Mouse (Mus musculus) lung, postnatal 25 days (tissue): ENCODE data around the gene Nav1.
"Not testable (repeated sequence)": the region's sequence is repeated elsewhere in the genome, so short reads cannot be mapped to it uniquely, and the experiment has no call there.

Experiments
- DNase-seq: peaks from one replicate; pipeline ENCODE4 v3.0.0; 2022; ENCODE audit warnings: low spot score

Nav1 gene

GRCm38 (mm10) chr1:135485179-135485578 is 121.9 kb downstream of the Nav1 start:
- DNase-seq = no peak

DNA sequence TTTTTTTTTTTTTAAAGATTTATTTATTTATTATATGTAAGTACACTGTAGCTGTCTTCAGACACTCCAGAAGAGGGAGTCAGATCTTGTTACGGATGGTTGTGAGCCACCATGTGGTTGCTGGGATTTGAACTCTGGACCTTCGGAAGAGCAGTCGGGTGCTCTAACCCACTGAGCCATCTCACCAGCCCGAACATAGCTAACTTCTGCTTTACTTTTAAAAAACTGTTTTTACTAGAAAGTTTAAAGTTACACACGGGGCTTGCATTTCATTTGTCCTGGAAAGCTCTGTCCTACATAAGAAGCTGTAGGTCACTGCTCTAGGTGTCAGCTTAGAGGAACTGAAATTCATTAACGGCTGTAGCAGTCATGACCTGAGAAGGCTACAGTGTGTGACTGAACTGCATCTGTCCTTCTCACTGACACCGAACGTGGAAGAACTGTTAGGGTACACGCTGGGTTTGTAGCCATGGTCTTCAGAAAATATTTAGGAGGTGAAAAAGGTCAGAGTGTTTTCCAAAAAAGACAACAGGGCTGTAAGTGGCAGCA is 122.5 kb downstream of the Nav1 start:
- DNase-seq = not testable (repeated sequence)

- no peak for DNase-seq
Measured at GRCm38 (mm10) chr1:135483971-135484370, 123.1 kb downstream of the Nav1 start.

- no peak for DNase-seq
Measured at GRCm38 (mm10) chr1:135482666-135483065, 124.4 kb downstream of the Nav1 start.

DNA sequence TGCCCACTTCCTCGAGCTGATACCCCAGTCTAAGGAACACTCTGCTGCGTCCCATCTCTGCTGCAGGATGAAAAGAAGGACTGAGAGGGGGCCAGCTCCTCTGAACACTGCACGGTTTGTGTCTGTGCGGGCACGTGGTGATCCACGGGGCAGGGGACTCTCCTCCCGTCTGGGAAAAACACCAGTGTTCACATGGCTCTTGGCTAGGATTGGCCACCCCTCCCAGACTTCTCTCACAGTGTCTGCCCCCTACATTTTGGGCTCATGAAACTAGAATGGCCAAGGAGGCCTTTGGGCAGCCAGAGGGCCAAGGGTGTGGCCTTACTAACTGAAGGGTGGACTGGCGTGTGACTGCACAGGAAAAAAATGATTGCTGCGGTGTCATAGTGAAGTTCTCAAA is 125.4 kb downstream of the Nav1 start:
- no peak for DNase-seq

DNA sequence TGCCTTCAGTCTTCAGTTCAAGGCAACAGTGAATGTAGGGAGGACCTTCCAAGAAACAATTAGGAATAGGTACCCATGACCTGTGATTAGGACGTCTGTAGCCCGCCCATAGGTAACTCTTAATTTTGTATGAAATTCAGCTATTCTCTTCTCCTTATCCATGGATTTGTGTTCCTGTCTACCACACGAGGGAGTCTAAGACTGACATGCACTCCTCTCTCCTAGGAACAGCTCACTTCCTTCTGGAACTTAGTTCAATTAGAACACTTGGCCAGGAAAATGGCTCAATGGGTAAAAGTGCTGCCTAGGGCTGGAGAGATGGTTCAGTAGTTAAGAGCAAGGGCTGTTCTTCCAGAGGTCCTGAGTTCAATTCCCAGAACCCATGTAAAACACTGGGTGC is 126.3 kb downstream of the Nav1 start:
- DNase-seq = no peak

- no peak for DNase-seq
Measured at GRCm38 (mm10) chr1:135475571-135475895, 131.6 kb downstream of the Nav1 start.

GRCm38 (mm10) chr1:135474861-135475570 is 132.1 kb downstream of the Nav1 start:
- DNase-seq = no peak

DNA sequence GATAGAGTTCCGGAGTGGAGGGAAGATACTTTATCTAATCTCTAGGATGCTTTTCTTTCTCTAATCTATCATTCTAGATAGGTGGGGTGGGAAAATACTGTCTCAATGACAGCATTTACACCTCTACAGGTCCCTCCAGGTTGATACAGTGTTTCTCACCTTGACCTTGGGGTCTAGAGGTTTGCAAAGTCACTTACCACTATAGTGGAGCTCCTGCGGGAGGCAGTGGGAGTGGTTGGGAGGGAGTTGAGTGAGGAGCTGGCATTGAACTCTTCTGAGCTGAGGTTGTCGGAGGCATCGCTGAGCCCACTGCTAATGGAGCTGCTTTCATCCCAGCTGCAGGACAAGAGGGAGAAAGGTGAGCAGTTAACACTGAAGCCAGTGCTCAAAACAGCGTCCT is 134.6 kb downstream of the Nav1 start:
- no peak for DNase-seq

DNA sequence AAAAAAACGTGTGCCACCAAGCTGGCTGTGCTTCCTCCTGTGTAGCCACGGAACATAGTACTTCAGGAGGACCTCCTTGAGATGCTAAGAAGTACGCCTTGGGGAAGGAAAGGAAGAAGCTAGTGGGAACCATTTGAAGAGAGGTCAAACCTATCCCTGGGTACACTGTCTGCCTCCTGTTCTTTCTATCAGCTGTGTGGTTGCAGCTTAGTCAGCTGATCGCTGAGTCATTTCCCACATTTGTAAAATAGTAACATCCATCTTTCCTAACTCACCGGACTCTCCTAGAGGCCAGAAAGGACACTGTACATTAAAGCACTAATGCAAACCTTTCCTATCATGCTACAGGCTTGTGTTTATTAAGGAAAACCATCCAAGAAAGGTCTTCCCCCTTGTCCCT is 135.4 kb downstream of the Nav1 start:
- no peak for DNase-seq

DNA sequence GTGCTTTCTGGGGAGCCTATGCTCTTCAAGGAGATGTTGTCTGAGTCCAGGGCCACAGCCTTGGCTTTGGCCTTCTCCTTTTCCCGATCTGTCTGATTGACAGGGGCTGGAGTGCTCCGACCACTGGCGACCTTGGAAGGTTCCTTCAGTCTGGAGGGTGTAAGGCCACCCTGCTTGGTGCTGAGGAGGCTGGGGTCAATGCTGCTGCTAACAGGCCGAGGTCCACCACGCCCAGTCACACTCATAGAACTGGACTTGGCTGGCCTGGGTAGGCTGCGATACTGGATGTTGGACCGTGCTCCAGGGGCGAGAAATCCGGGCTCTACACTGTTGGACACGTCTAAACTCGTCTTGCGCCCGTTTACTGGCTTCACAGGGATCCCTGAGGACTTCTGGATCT is 136.5 kb downstream of the Nav1 start:
- no peak for DNase-seq

DNA sequence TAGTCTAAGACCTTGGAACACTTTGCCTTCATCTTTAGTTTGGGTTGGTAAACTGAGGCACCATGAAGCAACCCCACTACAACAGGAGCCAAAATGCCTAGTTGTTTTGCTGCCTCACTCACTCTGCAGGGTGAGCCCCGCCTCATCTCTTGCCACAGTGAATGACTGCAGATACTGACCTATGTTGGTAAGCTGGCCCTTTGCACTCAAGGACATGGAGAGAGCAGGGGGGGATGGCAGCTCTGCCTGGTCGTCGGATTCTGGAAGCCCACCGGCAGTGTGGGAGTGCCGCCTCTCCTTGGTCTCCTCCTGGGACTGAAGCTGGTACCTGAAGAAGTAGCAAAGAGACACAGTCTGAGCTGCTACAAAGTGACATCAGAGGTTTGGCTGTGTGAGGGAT is 139.6 kb downstream of the Nav1 start:
- no peak for DNase-seq

GRCm38 (mm10) chr1:135466935-135467334 is 140.2 kb downstream of the Nav1 start:
- DNase-seq = peak; percentile 14

DNA sequence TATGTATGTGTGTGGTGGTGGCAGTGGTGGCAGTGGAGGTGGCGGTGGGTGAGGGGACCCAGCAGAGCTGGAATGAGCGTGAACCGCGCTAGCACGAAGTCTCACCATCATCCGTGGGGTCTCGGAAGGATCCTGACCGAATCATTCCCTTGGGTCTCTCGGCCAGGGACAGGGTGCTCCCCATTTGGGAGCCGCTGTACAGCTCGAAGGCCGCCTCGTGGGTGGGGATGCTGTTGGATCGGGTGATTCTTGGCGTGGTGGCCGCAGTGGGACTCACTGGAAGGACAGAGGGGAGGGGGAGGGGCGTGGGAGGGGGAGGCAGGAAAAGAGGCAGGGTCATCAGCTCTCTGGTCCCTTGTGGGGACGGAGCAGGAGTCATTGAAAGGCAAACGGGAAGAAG is 141.4 kb downstream of the Nav1 start:
- no peak for DNase-seq

DNA sequence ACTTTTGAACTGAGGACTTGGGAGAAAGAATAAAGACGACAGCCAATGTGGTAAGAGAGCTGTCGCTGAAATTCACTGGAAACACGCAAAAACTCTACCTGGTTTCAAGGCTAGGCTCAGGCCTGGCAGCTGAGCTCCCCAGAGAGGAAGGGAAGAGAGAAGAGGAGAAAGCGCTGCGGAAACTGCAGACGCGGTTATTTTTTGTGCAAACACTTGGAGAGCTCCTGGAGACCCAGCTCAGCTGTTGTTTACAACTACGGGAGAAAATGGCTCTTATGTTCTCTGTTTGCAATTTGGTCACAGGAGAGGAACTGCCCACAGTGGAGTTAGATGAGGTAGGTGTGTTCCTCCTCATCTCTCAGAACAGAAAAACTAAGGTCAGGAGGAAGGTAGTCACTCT is 144.4 kb downstream of the Nav1 start:
- DNase-seq = no peak

GRCm38 (mm10) chr1:135462304-135462703 is 144.8 kb downstream of the Nav1 start:
- peak; percentile 33 for DNase-seq

DNA sequence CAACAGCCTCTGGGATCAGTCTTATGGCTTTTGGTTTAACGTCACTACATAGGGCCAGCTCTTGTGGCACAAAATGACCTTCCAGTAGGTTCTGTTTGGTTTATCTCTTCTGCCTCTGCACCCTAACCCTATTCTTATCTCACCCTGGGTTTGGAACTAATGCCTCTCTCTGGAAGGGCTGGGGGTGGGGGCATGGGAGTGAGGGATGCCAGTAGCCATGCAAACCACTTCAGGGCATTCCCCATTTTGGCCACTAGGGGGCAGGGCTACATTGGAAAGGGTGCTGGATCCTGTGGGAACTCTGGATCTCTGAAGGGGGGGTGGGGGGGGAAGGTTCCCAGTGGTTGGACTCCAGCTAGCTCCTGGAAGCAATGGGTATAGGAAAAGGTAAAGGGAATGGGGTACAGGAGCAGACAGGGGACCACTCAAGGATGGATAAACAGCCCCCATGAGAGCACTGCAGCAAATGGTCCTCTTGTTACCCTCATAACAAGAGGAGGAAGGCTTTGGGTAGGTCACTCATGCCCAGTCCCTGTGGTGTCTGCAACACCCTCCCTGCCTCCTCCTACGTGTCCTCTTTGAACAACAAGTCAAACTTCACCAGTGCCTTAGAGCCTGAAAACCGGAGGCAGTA is 145.9 kb downstream of the Nav1 start:
- DNase-seq = peak; percentile 70

- DNase-seq = no peak
Measured at GRCm38 (mm10) chr1:135460521-135460920, 146.6 kb downstream of the Nav1 start.

GRCm38 (mm10) chr1:135457860-135458259 is 149.2 kb downstream of the Nav1 start:
- no peak for DNase-seq

DNA sequence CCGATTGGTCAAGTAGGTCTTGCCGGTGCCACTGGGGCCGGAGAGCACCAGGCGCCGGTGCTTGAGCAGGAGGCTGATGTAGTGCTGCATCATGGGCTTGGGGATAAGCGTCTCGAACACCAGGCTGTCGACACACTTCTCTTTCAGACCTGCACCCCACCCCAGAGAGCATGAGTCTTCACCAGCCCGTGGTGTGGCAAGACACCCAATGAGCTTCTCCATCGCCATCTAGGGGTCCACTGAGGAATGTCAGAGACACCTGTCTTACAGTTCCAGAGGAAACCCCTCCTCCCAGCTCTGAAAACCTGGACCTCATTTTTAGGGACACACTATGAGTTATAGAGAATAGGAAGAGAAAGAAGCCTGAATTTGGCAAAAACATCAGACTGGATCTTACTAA is 154.8 kb downstream of the Nav1 start:
- DNase-seq = no peak

GRCm38 (mm10) chr1:135451419-135451818 is 155.7 kb downstream of the Nav1 start:
- DNase-seq = no peak

DNA sequence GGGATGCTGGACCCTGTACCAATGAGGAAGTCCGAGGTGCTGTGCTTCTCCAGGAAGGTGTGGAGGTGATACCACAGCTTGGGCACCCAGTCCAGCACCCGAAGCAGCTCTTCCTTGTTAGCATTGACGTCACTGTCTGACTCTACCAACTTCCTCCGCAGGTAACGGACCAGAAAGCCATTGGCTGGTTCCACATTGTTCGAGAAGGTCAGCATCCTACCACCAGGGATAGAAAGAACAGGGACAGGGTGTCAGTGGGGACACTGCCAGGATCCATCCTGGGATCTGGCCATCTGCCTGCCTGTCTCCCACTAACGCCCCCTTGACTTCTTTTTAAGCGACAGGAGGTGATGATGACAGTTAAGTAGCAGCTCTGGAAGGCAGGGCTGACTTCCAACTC is 157.2 kb downstream of the Nav1 start:
- DNase-seq = no peak

DNA sequence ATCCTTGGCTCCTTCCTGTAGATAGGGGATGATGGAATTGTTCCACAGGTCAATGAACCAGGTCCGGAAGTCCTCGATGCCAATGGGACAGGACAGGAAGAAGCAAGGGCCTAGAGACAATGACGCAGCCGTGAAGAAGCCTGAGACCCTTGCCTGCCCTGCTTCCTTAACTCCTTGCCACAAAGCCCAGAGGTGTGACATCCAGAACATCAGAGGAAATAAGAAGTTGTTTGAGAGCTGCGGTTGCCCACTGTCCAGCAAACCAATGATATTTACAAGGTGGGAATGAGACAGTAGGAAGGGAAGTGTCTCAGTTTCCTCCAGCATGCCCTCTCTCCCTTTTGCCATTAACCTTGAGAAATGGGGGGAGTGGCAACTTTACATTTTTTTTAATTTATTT is 158.2 kb downstream of the Nav1 start:
- no peak for DNase-seq

DNA sequence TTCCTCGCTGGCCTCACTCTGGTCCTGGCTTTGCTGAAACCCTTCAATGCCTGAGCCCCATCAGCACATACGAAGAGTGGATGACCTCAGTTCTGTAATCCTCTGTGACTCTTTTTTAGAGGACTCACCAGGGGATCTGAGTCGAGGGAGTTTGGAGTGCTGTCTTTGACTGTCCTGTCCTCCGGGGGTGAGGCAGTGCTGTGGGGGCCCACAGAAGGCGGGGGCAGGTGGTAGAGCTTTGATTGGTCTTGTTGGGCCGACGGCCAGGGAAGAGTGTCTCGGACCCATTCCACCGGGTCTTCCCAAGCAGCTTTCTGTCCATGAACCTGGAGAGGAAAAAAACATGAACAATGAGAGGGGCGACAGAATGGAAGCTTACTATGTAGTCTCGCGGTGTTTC is 163.6 kb downstream of the Nav1 start:
- DNase-seq = no peak
